Mouse (Mus musculus): ENCODE results near the gene Usp6nl. TPM values are rescaled to one million over a fixed set of nuclear protein-coding genes. Genes with fewer than 3 reads are reported as not detected.

The Usp6nl gene
- total RNA-seq, 4 experiments from 2014 or later: 5.1 to 6.8 (median 5.5) TPM

Other genes with a start within 250 kb of the Usp6nl start
- gene Proser2, start 192.5 kb upstream of the Usp6nl start, total RNA-seq (2022): 10 to 100 TPM in 3 of 4 experiments, 1 to 10 TPM in 1; 8.5 to 15.9 (median 14.0) TPM
- gene Echdc3, start 109.6 kb upstream of the Usp6nl start, total RNA-seq (2022): 10 to 100 TPM; 27.6 to 32.7 (median 31.9) TPM